Mouse (Mus musculus) embryonic facial prominence, embryonic 11.5 days (tissue): ENCODE data around the gene Tspan7. TPM values are rescaled to one million over a fixed set of nuclear protein-coding genes. Genes with fewer than 3 reads are reported as not detected.

Source experiments
- ATAC-seq: fragments of 200-750 bp; cut with Nextera tagmentation; replicated peaks from 2 replicates; pipeline ENCODE4 v1.8.0; 2017; ENCODE audit warnings: low read depth; ENCODE audit not compliant: insufficient number of reproducible peaks, low FRiP score, low TSS enrichment
- DNase-seq: peaks from one replicate; pipeline ENCODE4 v3.0.0-alpha.2; 2015; ENCODE audit warnings: low spot score
- H3K27ac ChIP-seq: fragments of 300-500 bp; sonication (generic); replicated peaks from 2 replicates; pipeline ENCODE4 v1.5.1; 2014; ENCODE audit warnings: mild to moderate bottlenecking, low read depth, low read length, control low read depth
- H3K27me3 ChIP-seq: fragments of 300-500 bp; sonication (generic); 2 replicates; pipeline ENCODE4 v1.6.1; 2014; ENCODE audit warnings: mild to moderate bottlenecking, low read length, moderate library complexity, mixed read lengths; ENCODE audit not compliant: control insufficient read depth, insufficient read depth
- H3K36me3 ChIP-seq: fragments of 300-500 bp; sonication (generic); replicated peaks from 2 replicates; pipeline ENCODE4 v1.6.1; 2014; ENCODE audit warnings: low read depth, mild to moderate bottlenecking, low read length, moderate library complexity, mixed read lengths; ENCODE audit not compliant: control insufficient read depth, insufficient read depth
- H3K4me1 ChIP-seq: fragments of 300-500 bp; sonication (generic); 2 replicates; pipeline ENCODE4 v1.6.1; 2014; ENCODE audit warnings: low read length, mixed read lengths; ENCODE audit not compliant: control insufficient read depth, insufficient read depth
- H3K4me2 ChIP-seq: fragments of 300-500 bp; sonication (generic); 2 replicates; pipeline ENCODE4 v1.6.1; 2014; ENCODE audit warnings: low read depth, mild to moderate bottlenecking, control low read depth, low read length, moderate library complexity
- H3K4me3 ChIP-seq: fragments of 300-500 bp; sonication (generic); 2 replicates; pipeline ENCODE4 v1.5.1; 2014; ENCODE audit warnings: low read depth, low read length, control low read depth
- H3K9ac ChIP-seq: fragments of 300-500 bp; sonication (generic); replicated peaks from 2 replicates; pipeline ENCODE4 v1.6.1; 2014; ENCODE audit warnings: mild to moderate bottlenecking, control low read depth, low read length
- H3K9me3 ChIP-seq: fragments of 300-500 bp; sonication (generic); replicated peaks from 2 replicates; pipeline ENCODE4 v1.6.1; 2016; ENCODE audit warnings: mild to moderate bottlenecking, low read length, inconsistent platforms, mixed read lengths; ENCODE audit not compliant: control insufficient read depth
- WGBS: fragments of 180-500 bp; shearing (Covaris S2); extraction: QIAGEN DNeasy Blood & Tissue Kit; methylation state at CpG from one replicate; pipeline ENCODE4 v1.1.7; 2014; 5-methylcytosine and 5-hydroxymethylcytosine counted together
- polyA plus RNA-seq: library from polyadenylated mRNA; unstranded; fragments of >200 nt; fragmentation: Nextera tagmentation; extraction: Ambion mirVana; gene quantifications from 2 replicates; pipeline ENCODE4 v1.2.1, GENCODE M21; 2014

Tspan7 gene
- polyA plus RNA-seq, 1 experiment from 2014 or later = 79.4 TPM

- Histone ChIP-seq H3K27me3 (no peaks in the 10 kb centered on the region), H3K36me3 (no peaks in the 10 kb centered on the region), H3K9me3 (no peaks in the 10 kb centered on the region), H3K27ac (no peak overlapping the region), H3K4me2 (no peak overlapping the region), H3K4me1 (no peaks in the 10 kb centered on the region), H3K9ac (no peak overlapping the region), H3K4me3 (no peak overlapping the region)
- WGBS = 69% methylated on average over 3 of the region's 3 CpGs
- no peak for ATAC-seq
- DNase-seq = no peak
These were observed 107.3 kb downstream of the Tspan7 start for GRCm38 (mm10) chrX:10592244-10592643.

GRCm38 (mm10) chrX:10593561-10593960 lies 108.6 kb downstream of the Tspan7 start:
- no peak overlapping the region for H3K4me2 ChIP-seq
- no peaks in the 10 kb centered on the region for H3K9me3 ChIP-seq
- no peaks in the 10 kb centered on the region for H3K36me3 ChIP-seq
- no peak for DNase-seq
- no peak for ATAC-seq
- H3K4me1 ChIP-seq = no peaks in the 10 kb centered on the region
- WGBS = 95% methylated on average over 7 of the region's 7 CpGs
- H3K4me3 ChIP-seq = no peak overlapping the region
- no peak overlapping the region for H3K27ac ChIP-seq
- H3K27me3 ChIP-seq = no peaks in the 10 kb centered on the region
- no peak overlapping the region for H3K9ac ChIP-seq

- WGBS = 10% methylated on average over 5 of the region's 5 CpGs
- no peak for ATAC-seq
These were observed 132.2 kb downstream of the Tspan7 start for GRCm38 (mm10) chrX:10617119-10617518.

GRCm38 (mm10) chrX:10641062-10641461 lies 156.1 kb downstream of the Tspan7 start:
- no peaks in the 10 kb centered on the region for H3K4me1 ChIP-seq
- no peaks in the 10 kb centered on the region for H3K36me3 ChIP-seq
- no peaks in the 10 kb centered on the region for H3K9me3 ChIP-seq
- DNase-seq (no peak), ATAC-seq (no peak)
- H3K4me2 ChIP-seq = no peak overlapping the region
- H3K27ac ChIP-seq = no peak overlapping the region
- H3K4me3 ChIP-seq = no peak overlapping the region
- H3K27me3 ChIP-seq = no peaks in the 10 kb centered on the region
- H3K9ac ChIP-seq = no peak overlapping the region

More at GRCm38 (mm10) chrX:10617119-10617518, 132.2 kb downstream of the Tspan7 start:
- H3K36me3 ChIP-seq = no peaks in the 10 kb centered on the region
- no peak overlapping the region for H3K27ac ChIP-seq
- H3K27me3 ChIP-seq = no peaks in the 10 kb centered on the region
- no peaks in the 10 kb centered on the region for H3K4me1 ChIP-seq
- H3K9me3 ChIP-seq = no peaks in the 10 kb centered on the region
- DNase-seq = peak; percentile 59
- H3K4me3 ChIP-seq = no peak overlapping the region
- H3K4me2 ChIP-seq = no peak overlapping the region
- no peak overlapping the region for H3K9ac ChIP-seq

Other genes with a start within 250 kb of the Tspan7 start
- not detected in 2 replicates for gene Otc, start 232.9 kb upstream of the Tspan7 start, polyA plus RNA-seq
- 24.0 and 24.6 TPM in 2 replicates for gene Mid1ip1, start 229.9 kb downstream of the Tspan7 start, polyA plus RNA-seq